Mouse (Mus musculus) intestine, postnatal 0 days (tissue): ENCODE results near the gene Foxk1. TPM values are rescaled to one million over a fixed set of nuclear protein-coding genes. Genes with fewer than 3 reads are reported as not detected.

ENCODE experiments used
- ATAC-seq: fragments of 200-750 bp; cut with Nextera tagmentation; 2 replicates; pipeline ENCODE4 v1.8.0; 2017; ENCODE audit warnings: mild to moderate bottlenecking, moderate TSS enrichment, moderate library complexity
- H3K27ac ChIP-seq: fragments of 300-500 bp; sonication (generic); 2 replicates; pipeline ENCODE4 v1.5.1; 2014; ENCODE audit warnings: mild to moderate bottlenecking, low read depth, low read length, moderate library complexity
- H3K27me3 ChIP-seq: fragments of 300-500 bp; sonication (generic); replicated peaks from 2 replicates; pipeline ENCODE4 v1.6.1; 2014; ENCODE audit warnings: low read length, mixed read lengths; ENCODE audit not compliant: control insufficient read depth, insufficient read depth
- H3K36me3 ChIP-seq: fragments of 300-500 bp; sonication (generic); 2 replicates; pipeline ENCODE4 v1.6.1; 2014; ENCODE audit warnings: mild to moderate bottlenecking, moderate library complexity; ENCODE audit not compliant: control insufficient read depth, insufficient read depth
- H3K4me1 ChIP-seq: fragments of 300-500 bp; sonication (generic); replicated peaks from 2 replicates; pipeline ENCODE4 v1.6.1; 2014; ENCODE audit warnings: antibody characterized with exemption, low read length, mixed read lengths; ENCODE audit not compliant: control insufficient read depth, insufficient read depth
- H3K4me2 ChIP-seq: fragments of 300-500 bp; sonication (generic); replicated peaks from 2 replicates; pipeline ENCODE4 v1.6.1; 2014; ENCODE audit warnings: low read depth, mild to moderate bottlenecking, moderate library complexity
- H3K4me3 ChIP-seq: fragments of 300-500 bp; sonication (generic); 2 replicates; pipeline ENCODE4 v1.5.1; 2014; ENCODE audit warnings: low read depth, low read length
- H3K9ac ChIP-seq: fragments of 300-500 bp; sonication (generic); 2 replicates; pipeline ENCODE4 v1.6.1; 2014; ENCODE audit warnings: mild to moderate bottlenecking, low read depth, low read length
- H3K9me3 ChIP-seq: fragments of 300-500 bp; sonication (generic); 2 replicates; pipeline ENCODE4 v1.6.1; 2016; ENCODE audit warnings: mixed run types; ENCODE audit not compliant: control insufficient read depth
- CTCF ChIP-seq: sonication (generic); IDR thresholded peaks from 2 replicates; pipeline ENCODE4 v1.5.1; 2016; ENCODE audit warnings: low read depth, mild to moderate bottlenecking, control low read depth, antibody characterized with exemption, moderate library complexity
- WGBS: fragments of 180-500 bp; shearing (Covaris S2); extraction: QIAGEN DNeasy Blood & Tissue Kit; methylation state at CpG from one replicate; pipeline ENCODE4 v1.1.7; 2014; 5-methylcytosine and 5-hydroxymethylcytosine counted together
- polyA plus RNA-seq: library from polyadenylated mRNA; unstranded; fragments of >200 nt; fragmentation: Nextera tagmentation; extraction: Ambion mirVana; gene quantifications from 2 replicates; pipeline ENCODE4 v1.2.1, GENCODE M21; 2015

Foxk1 gene
- polyA plus RNA-seq, 1 experiment from 2014 or later, result 2.6 TPM

DNA sequence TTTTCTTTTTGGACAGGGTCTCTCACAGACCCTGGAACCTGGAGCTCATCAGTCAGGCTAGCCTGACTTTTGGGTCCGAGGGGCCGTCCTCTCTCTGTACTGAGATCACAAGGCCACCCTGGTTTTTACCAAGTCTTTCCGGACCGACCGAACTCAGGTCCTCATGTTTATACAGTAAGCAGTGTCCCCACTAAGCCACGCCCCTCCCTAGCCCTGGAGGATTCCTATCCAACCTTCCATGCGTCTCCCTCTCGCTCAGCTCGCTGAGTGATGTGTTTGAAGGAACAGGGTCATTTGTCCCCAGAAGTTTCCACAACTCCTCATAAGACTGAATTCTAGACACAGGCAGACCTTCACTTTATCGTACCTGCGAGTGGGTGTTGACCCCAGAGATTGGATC lies 5.6 kb downstream of the Foxk1 start:
- TF ChIP-seq CTCF, result no peak
- Histone ChIP-seq H3K4me1 (peaks cover 8% of the 10 kb centered on the region; the same call in 1 of the 2 replicates), H3K9me3 (no peaks in the 10 kb centered on the region), H3K27ac (no peak overlapping the region), H3K4me3 (no peak overlapping the region), H3K27me3 (no peaks in the 10 kb centered on the region), H3K4me2 (no peak overlapping the region), H3K9ac (no peak overlapping the region), H3K36me3 (peaks cover 8% of the 10 kb centered on the region; the same call in 1 of the 2 replicates)
- 58% methylated on average over 11 of the region's 11 CpGs for WGBS
- ATAC-seq, result no peak

DNA sequence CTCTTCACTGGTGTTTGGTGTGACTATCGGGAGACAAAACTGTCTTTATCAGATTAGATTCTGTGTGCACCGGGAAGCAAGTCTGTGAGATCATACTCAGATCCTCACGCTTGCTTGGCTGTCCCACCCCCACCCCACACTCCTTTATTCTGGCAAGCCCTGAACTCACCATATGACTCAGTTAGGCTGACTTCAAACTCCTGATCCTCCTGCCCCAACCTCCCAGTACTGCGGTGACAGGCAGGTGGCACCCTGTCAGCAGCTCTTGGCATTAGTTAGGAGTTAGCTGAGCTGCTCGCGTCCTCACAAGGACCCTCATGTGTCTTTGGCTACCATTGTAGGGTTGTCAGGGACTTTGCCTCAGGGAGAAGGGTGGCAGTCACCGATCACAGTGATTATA lies 6.1 kb downstream of the Foxk1 start:
- WGBS, result 84% methylated on average over 7 of the region's 7 CpGs
- Histone ChIP-seq H3K4me1 (peaks cover 8% of the 10 kb centered on the region; the same call in 1 of the 2 replicates), H3K36me3 (peaks cover 8% of the 10 kb centered on the region; the same call in 1 of the 2 replicates), H3K27ac (no peak overlapping the region), H3K4me2 (no peak overlapping the region), H3K4me3 (no peak overlapping the region), H3K9me3 (no peaks in the 10 kb centered on the region), H3K27me3 (no peaks in the 10 kb centered on the region), H3K9ac (no peak overlapping the region)
- TF ChIP-seq CTCF, result no peak
- ATAC-seq, result no peak

DNA sequence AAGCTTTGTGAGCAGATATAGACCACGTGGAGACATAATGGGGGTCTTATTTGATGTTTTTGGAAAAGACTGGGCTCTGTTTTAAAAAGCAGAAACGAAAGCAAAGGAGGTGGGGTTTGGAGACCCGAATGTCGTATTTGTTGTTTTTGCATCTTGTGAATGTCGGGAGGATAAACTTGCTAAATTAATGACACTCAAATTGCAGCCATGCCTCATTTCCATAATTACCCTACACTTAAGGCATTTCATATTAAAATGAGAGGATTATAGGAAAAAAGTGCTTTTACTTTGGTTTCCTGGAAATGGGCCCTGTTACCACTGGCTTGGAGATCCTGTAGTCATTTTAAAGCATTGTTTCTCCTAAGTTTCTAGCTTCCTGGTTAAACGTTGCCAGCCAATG lies 7.9 kb downstream of the Foxk1 start:
- Histone ChIP-seq H3K4me1 (peaks cover 4% of the 10 kb centered on the region), H3K4me2 (no peak overlapping the region), H3K27me3 (no peaks in the 10 kb centered on the region), H3K9ac (no peak overlapping the region), H3K27ac (no peak overlapping the region), H3K4me3 (no peak overlapping the region), H3K36me3 (0 out of 2 replicates have a peak, but pooled peaks cover 8% of the 10 kb centered on the region), H3K9me3 (no peaks in the 10 kb centered on the region)
- ATAC-seq, result no peak
- TF ChIP-seq CTCF, result no peak
- whole genome bisulfite sequencing, result 68% methylated on average over 6 of the region's 6 CpGs

DNA sequence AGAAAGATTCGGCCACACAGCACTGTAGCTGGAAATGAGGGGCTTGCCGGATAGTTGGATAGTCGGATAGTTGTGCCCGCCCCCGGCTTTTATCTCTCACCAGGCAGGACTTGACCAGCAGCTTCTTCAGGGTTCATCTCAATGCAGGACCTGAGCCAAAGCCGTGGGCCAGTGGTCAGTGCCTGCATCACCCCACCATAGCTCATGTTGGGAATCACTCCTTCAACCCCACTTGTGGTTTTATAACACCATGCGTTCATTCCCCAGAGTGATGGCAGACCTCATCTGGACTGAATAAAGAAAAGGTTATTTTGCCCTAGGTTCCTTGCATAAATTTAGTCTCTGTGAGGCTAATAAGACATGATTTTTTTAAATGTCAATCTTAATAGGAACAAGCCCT lies 9.1 kb downstream of the Foxk1 start:
- H3K4me3 ChIP-seq, result no peak overlapping the region
- no peak overlapping the region for H3K4me2 ChIP-seq
- H3K36me3 ChIP-seq, result 0 out of 2 replicates have a peak, but pooled peaks cover 8% of the 10 kb centered on the region
- no peaks in the 10 kb centered on the region for H3K27me3 ChIP-seq
- WGBS, result 76% methylated on average over 7 of the region's 7 CpGs
- H3K27ac ChIP-seq, result no peak overlapping the region
- H3K9me3 ChIP-seq, result no peaks in the 10 kb centered on the region
- ATAC-seq, result no peak
- no peak overlapping the region for H3K9ac ChIP-seq
- peaks cover 4% of the 10 kb centered on the region; the same call in 1 of the 2 replicates for H3K4me1 ChIP-seq
- no peak for TF ChIP-seq CTCF

DNA sequence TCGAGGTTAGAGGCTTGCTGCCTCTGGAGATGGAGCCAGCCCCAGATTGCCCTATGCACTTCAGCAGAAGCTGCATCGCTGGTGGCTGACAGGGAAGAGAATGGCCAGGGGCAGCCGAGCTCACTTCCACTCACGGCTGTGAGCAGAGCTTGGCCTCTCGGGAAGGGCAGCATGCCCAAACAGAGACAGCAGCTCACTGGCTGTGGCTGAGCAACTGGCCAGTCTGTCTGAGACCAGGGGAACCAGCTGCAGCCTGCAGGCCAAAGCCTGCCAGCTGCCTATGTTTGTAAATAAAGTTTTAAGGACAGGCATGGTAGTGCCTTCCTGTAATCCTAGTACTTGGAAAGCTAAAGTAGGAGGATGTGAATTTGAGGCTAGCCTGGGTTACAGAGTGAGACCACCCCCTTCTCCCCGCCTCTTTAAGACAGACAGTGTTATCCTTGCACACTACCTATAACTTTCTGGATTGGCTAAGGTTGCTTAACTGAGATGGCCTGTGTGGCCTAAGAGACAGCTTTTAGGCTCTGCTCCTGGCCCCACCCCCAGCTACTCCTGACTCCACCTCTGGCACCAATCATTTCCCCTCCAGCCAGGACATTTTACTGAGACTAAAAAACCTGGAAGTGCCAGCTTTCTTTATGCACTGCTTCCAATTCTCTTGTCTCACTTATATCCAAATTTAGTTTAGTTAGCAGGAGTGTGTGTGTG lies 11.5 kb downstream of the Foxk1 start:
- no peak for ATAC-seq
- 50% methylated on average over 6 of the region's 6 CpGs for WGBS
- Histone ChIP-seq H3K4me3 (no peak overlapping the region), H3K4me1 (peaks cover 6% of the 10 kb centered on the region; the same call in 1 of the 2 replicates), H3K9me3 (no peaks in the 10 kb centered on the region), H3K9ac (no peak overlapping the region), H3K27me3 (no peaks in the 10 kb centered on the region), H3K4me2 (no peak overlapping the region), H3K36me3 (0 out of 2 replicates have a peak, but pooled peaks cover 7% of the 10 kb centered on the region), H3K27ac (no peak overlapping the region)
- no peak for TF ChIP-seq CTCF

DNA sequence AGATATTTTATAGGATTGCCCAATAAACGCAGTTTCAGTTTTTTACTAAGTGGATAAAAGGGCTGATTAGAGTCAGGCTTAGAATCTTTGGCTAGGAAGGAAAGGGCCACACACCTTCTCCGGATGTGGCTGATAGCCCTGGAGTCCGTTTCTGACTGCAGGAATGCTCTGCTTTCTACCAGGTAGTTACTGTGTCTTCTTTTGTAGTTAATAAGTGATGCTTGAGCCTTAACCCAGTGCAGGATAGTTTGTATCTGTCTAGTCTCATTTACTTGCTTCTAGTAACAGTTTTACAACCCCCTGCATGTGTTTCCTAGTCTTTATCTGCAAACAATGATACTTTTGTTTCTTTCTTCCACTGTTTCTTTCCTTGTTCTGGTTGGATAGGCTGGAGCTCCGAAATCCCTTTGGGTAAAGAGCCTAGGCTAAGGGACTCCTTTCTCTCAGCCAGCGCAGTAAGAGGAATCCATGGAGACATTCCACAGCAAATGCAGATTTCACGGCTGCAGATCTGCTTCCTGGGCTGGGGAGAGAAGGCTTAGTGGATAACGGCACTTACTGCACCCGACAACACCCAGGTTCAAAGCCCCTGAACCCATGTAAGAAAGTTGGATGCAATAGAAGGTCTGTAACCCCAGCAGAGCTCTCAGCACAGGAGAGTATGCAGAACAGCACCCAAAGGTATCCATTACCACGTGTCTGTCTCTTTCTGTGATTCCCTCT lies 12.6 kb downstream of the Foxk1 start:
- Histone ChIP-seq H3K9me3 (no peaks in the 10 kb centered on the region), H3K4me2 (no peak overlapping the region), H3K27ac (no peak overlapping the region), H3K4me1 (peaks cover 6% of the 10 kb centered on the region; the same call in 1 of the 2 replicates), H3K36me3 (no peaks in the 10 kb centered on the region; the same call in 1 of the 2 replicates), H3K27me3 (no peaks in the 10 kb centered on the region), H3K9ac (no peak overlapping the region), H3K4me3 (no peak overlapping the region)
- 54% methylated on average over 9 of the region's 9 CpGs for WGBS
- ATAC-seq, result no peak
- TF ChIP-seq CTCF, result no peak
